Mouse (Mus musculus) liver, embryonic 11.5 days (tissue): Measurements from ENCODE around the gene Cyp2j6. TPM values are rescaled to one million over a fixed set of nuclear protein-coding genes. Genes with fewer than 3 reads are reported as not detected.
"Not testable (repeated sequence)": the region's sequence is repeated elsewhere in the genome, so short reads cannot be mapped to it uniquely, and the experiment has no call there.

Experiments
- ATAC-seq: fragments of 200-750 bp; cut with Nextera tagmentation; replicated peaks from 2 replicates; pipeline ENCODE4 v1.8.0; 2017; ENCODE audit warnings: moderate number of reproducible peaks, mild to moderate bottlenecking, moderate TSS enrichment, moderate library complexity; ENCODE audit not compliant: low FRiP score
- DNase-seq: peaks from one replicate; pipeline ENCODE4 v3.0.0-alpha.2; 2017; ENCODE audit warnings: low spot score
- H3K27ac ChIP-seq: fragments of 300-500 bp; sonication (generic); 2 replicates; pipeline ENCODE4 v1.5.1; 2014; ENCODE audit warnings: mild to moderate bottlenecking, low read depth, low read length, control low read depth
- H3K27me3 ChIP-seq: fragments of 300-500 bp; sonication (generic); replicated peaks from 2 replicates; pipeline ENCODE4 v1.6.1; 2014; ENCODE audit warnings: low read length, mixed read lengths; ENCODE audit not compliant: control insufficient read depth, insufficient read depth
- H3K36me3 ChIP-seq: fragments of 300-500 bp; sonication (generic); 2 replicates; pipeline ENCODE4 v1.6.1; 2014; ENCODE audit warnings: mild to moderate bottlenecking, low read length, moderate library complexity, mixed read lengths; ENCODE audit not compliant: control insufficient read depth, insufficient read depth
- H3K4me1 ChIP-seq: fragments of 300-500 bp; sonication (generic); replicated peaks from 2 replicates; pipeline ENCODE4 v1.6.1; 2014; ENCODE audit warnings: low read length, mixed read lengths; ENCODE audit not compliant: control insufficient read depth, insufficient read depth
- H3K4me2 ChIP-seq: fragments of 300-500 bp; sonication (generic); 2 replicates; pipeline ENCODE4 v1.6.1; 2014; ENCODE audit warnings: mild to moderate bottlenecking, control low read depth, moderate library complexity
- H3K4me3 ChIP-seq: fragments of 300-500 bp; sonication (generic); 2 replicates; pipeline ENCODE4 v1.5.1; 2014; ENCODE audit warnings: low read depth, low read length, control low read depth
- H3K9ac ChIP-seq: fragments of 300-500 bp; sonication (generic); 2 replicates; pipeline ENCODE4 v1.6.1; 2014; ENCODE audit warnings: low read depth, low read length, control low read depth
- H3K9me3 ChIP-seq: fragments of 300-500 bp; sonication (generic); 2 replicates; pipeline ENCODE4 v1.6.1; 2016; ENCODE audit warnings: low read length, inconsistent platforms, mixed read lengths; ENCODE audit not compliant: control insufficient read depth
- WGBS: fragments of 180-500 bp; shearing (Covaris S2); extraction: QIAGEN DNeasy Blood & Tissue Kit; methylation state at CpG from one replicate; pipeline ENCODE4 v1.1.7; 2014; 5-methylcytosine and 5-hydroxymethylcytosine counted together
- polyA plus RNA-seq: library from polyadenylated mRNA; unstranded; fragments of >200 nt; fragmentation: Nextera tagmentation; extraction: Ambion mirVana; gene quantifications from 2 replicates; pipeline ENCODE4 v1.2.1, GENCODE M21; 2014

The Cyp2j6 gene
- 2.2 and 2.3 TPM in 2 replicates for polyA plus RNA-seq

- Histone ChIP-seq H3K9me3 (no peaks in the 10 kb centered on the region), H3K4me1 (no peaks in the 10 kb centered on the region), H3K27ac (no peak within 1 kb of the TSS), H3K4me3 (peak within 1 kb of the TSS; percentile 49), H3K27me3 (no peaks in the 10 kb centered on the region), H3K36me3 (no peaks in the 10 kb centered on the region), H3K9ac (peak within 1 kb of the TSS; percentile 38; the same call in 1 of the 2 replicates), H3K4me2 (peak within 1 kb of the TSS; percentile 65)
- ATAC-seq = peak; percentile 84
- 4% methylated on average over 16 of the region's 16 CpGs for WGBS
- peak; percentile 38 for DNase-seq
These were observed at the start of gene Cyp2j6 for GRCm38 (mm10) chr4:96553133-96553819. Cyp2j6 (minus strand) TSS chr4:96553661.

- 40% methylated on average over 4 of the region's 4 CpGs for WGBS
These were observed 38.3 kb upstream of the Cyp2j6 start for GRCm38 (mm10) chr4:96591791-96592150.

GRCm38 (mm10) chr4:96590911-96591790, 37.7 kb upstream of the Cyp2j6 start, which contains the start of gene Cyp2j9:
Cyp2j9 (minus strand) TSS chr4:96591578.
- Histone ChIP-seq H3K27ac (no peak within 1 kb of the TSS), H3K9me3 (no peaks in the 10 kb centered on the region), H3K4me2 (peak within 1 kb of the TSS; percentile 59), H3K4me1 (no peaks in the 10 kb centered on the region), H3K36me3 (no peaks in the 10 kb centered on the region), H3K9ac (no peak within 1 kb of the TSS), H3K27me3 (no peaks in the 10 kb centered on the region), H3K4me3 (peak within 1 kb of the TSS; percentile 29; the same call in 1 of the 2 replicates)
- ATAC-seq (peak; percentile 39), DNase-seq (peak; percentile 37)
- 7% methylated on average over 18 of the region's 18 CpGs for WGBS

More at GRCm38 (mm10) chr4:96591791-96592150, 38.3 kb upstream of the Cyp2j6 start:
- H3K4me2 ChIP-seq = no peak overlapping the region
- H3K4me3 ChIP-seq = no peak overlapping the region
- H3K27me3 ChIP-seq = no peaks in the 10 kb centered on the region
- H3K9me3 ChIP-seq = no peaks in the 10 kb centered on the region
- H3K36me3 ChIP-seq = no peaks in the 10 kb centered on the region
- H3K4me1 ChIP-seq = no peaks in the 10 kb centered on the region
- DNase-seq (no peak), ATAC-seq (peak; percentile 15; the same call in 1 of the 2 replicates)
- no peak overlapping the region for H3K27ac ChIP-seq
- H3K9ac ChIP-seq = no peak overlapping the region

- no peak for ATAC-seq
- WGBS = 72% methylated on average over 1 of the region's 1 CpGs
These were observed 28.1 kb upstream of the Cyp2j6 start for GRCm38 (mm10) chr4:96581425-96582088.

GRCm38 (mm10) chr4:96580351-96580750, 26.9 kb upstream of the Cyp2j6 start:
- H3K4me3 ChIP-seq, H3K27ac ChIP-seq, H3K36me3 ChIP-seq, H3K4me1 ChIP-seq, H3K9me3 ChIP-seq, ATAC-seq, H3K4me2 ChIP-seq, H3K27me3 ChIP-seq, DNase-seq, H3K9ac ChIP-seq: not testable (repeated sequence)
- 59% methylated on average over 6 of the region's 6 CpGs for WGBS

More at GRCm38 (mm10) chr4:96581425-96582088, 28.1 kb upstream of the Cyp2j6 start:
- H3K27me3 ChIP-seq = no peaks in the 10 kb centered on the region
- no peak overlapping the region for H3K4me3 ChIP-seq
- H3K4me2 ChIP-seq = no peak overlapping the region
- no peak overlapping the region for H3K27ac ChIP-seq
- H3K9me3 ChIP-seq = no peaks in the 10 kb centered on the region
- no peaks in the 10 kb centered on the region for H3K4me1 ChIP-seq
- H3K36me3 ChIP-seq = no peaks in the 10 kb centered on the region
- no peak overlapping the region for H3K9ac ChIP-seq
- no peak for DNase-seq

- H3K9ac ChIP-seq = no peak overlapping the region
- no peaks in the 10 kb centered on the region for H3K4me1 ChIP-seq
- H3K27me3 ChIP-seq = no peaks in the 10 kb centered on the region
- no peak overlapping the region for H3K4me3 ChIP-seq
- ATAC-seq (no peak), DNase-seq (no peak)
- 57% methylated on average over 3 of the region's 3 CpGs for WGBS
- H3K9me3 ChIP-seq = no peaks in the 10 kb centered on the region
- no peaks in the 10 kb centered on the region for H3K36me3 ChIP-seq
- no peak overlapping the region for H3K4me2 ChIP-seq
- no peak overlapping the region for H3K27ac ChIP-seq
These were observed 16.0 kb upstream of the Cyp2j6 start for GRCm38 (mm10) chr4:96569442-96569841.

GRCm38 (mm10) chr4:96567988-96568387, 14.5 kb upstream of the Cyp2j6 start:
- Histone ChIP-seq H3K9ac (no peak overlapping the region), H3K4me1 (no peaks in the 10 kb centered on the region), H3K9me3 (no peaks in the 10 kb centered on the region), H3K4me3 (no peak overlapping the region), H3K27me3 (no peaks in the 10 kb centered on the region), H3K27ac (no peak overlapping the region), H3K36me3 (no peaks in the 10 kb centered on the region), H3K4me2 (no peak overlapping the region)
- no peak for ATAC-seq
- no peak for DNase-seq
- WGBS = 81% methylated on average over 1 of the region's 1 CpGs

GRCm38 (mm10) chr4:96565808-96566207, 12.3 kb upstream of the Cyp2j6 start:
- H3K9me3 ChIP-seq = no peaks in the 10 kb centered on the region
- no peaks in the 10 kb centered on the region for H3K4me1 ChIP-seq
- H3K4me3 ChIP-seq = no peak overlapping the region
- ATAC-seq = no peak
- no peak overlapping the region for H3K27ac ChIP-seq
- no peak overlapping the region for H3K9ac ChIP-seq
- H3K27me3 ChIP-seq = no peaks in the 10 kb centered on the region
- H3K4me2 ChIP-seq = no peak overlapping the region
- DNase-seq = no peak
- no peaks in the 10 kb centered on the region for H3K36me3 ChIP-seq
